ENCODE assay signal across 27 mouse cellular contexts in the genomic region with DNA sequence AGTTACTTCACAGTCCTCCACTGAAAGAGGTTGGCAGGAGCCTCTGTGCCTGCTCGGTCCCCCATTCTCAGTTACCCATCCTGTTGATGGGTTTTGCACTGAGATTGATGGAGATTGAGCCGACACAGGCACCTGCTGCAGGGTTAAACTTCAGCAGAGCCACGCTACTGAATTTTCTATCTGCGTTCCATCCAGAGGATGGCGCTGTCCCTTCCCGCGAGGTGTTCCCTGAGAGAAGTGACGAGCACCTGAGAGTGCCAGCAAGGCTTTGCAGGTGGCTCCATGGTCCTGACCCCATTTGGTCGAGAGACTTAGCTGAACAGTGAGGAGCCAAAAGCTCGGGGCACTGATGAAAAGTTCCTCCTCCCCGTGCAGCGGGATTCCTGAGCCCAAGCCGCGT.
A peak's percentile ranks its signal among the peaks of the same experiment; 100 is the strongest.
DNase-seq lines count a peak whose midpoint lies in the region; ATAC-seq and TF ChIP-seq lines count a peak whose summit lies in the region.
"Had no signal": no experiment of that assay in that cellular context is flagged by ENCODE, and none has a peak within 500 bp of the region (broad histone marks: within the 10 kb centered on the region; RNA-seq: fewer than 3 reads in every experiment).

No protein-coding gene starts in this region.

- 95% methylated on average over 14 of the region's 14 CpGs for WGBS in hindbrain, embryonic 14.5 days

- H3K27ac ChIP-seq in left cerebral cortex, adult 2 months: peak overlapping the region; percentile 69; the same call in 1 of the 2 replicates
- H3K27ac ChIP-seq in hindbrain, embryonic 14.5 days: no peak overlapping the region
- H3K27ac ChIP-seq: forebrain, embryonic 10.5 days; forebrain, embryonic 13.5 days; heart, embryonic 15.5 days; hindbrain, embryonic 10.5 days; hindbrain, embryonic 13.5 days; hindbrain, postnatal 0 days had no signal

- peaks cover 4% of the 10 kb centered on the region; the same call in 1 of the 2 replicates for H3K9me3 ChIP-seq in hindbrain, embryonic 14.5 days (ENCODE audit: control insufficient read depth, low read length)
- H3K9me3 ChIP-seq: heart, embryonic 15.5 days; hindbrain, embryonic 13.5 days had no signal

- peaks cover 25% of the 10 kb centered on the region for H3K36me3 ChIP-seq in hindbrain, embryonic 14.5 days (replicated peaks; ENCODE audit: control insufficient read depth, insufficient read depth)

- H3K4me3 ChIP-seq in left cerebral cortex, adult 2 months: no peak overlapping the region
- no peak overlapping the region for H3K4me3 ChIP-seq in hindbrain, embryonic 14.5 days (replicated peaks; ENCODE audit: low read length)
- H3K4me3 ChIP-seq: forebrain, embryonic 10.5 days; forebrain, embryonic 13.5 days; heart, embryonic 12.5 days; heart, embryonic 15.5 days; hindbrain, embryonic 10.5 days; hindbrain, embryonic 13.5 days had no signal

- H3K27me3 ChIP-seq in hindbrain, embryonic 14.5 days (ENCODE audit: control insufficient read depth, insufficient read depth, low read length): no peaks in the 10 kb centered on the region
- H3K27me3 ChIP-seq: forebrain, embryonic 13.5 days; heart, embryonic 12.5 days; heart, embryonic 15.5 days; hindbrain, embryonic 13.5 days; Patski had no signal

- TF ChIP-seq CTCF in left cerebral cortex, adult 2 months (IDR thresholded peaks at IDR 0.05): no peak

- no peak for DNase-seq in left cerebral cortex, adult 2 months (ENCODE audit: extremely low spot score in 1 of 2, low spot score in 2 of 2)
- no peak for DNase-seq in left cerebral cortex, postnatal 10 days (ENCODE audit: extremely low spot score in 1 of 2, low spot score in 2 of 2)
- DNase-seq in ES-CJ7 (ENCODE audit: low read depth, low spot score) (peak; percentile 50), ZHBTc4 (ENCODE audit: low read depth, low spot score) (peak; percentile 73)
- DNase-seq in urinary bladder, postnatal 10 days (ENCODE audit: low spot score): no peak
- DNase-seq in hindbrain, embryonic 14.5 days (ENCODE audit: low spot score): no peak
- DNase-seq: adrenal gland, adult 8-10 months; adrenal gland, postnatal 25 days; cerebellum, adult 11-12 months; cerebellum, adult 8-10 months; cerebellum, postnatal 10 days; cerebellum, postnatal 36 days; gastrocnemius, postnatal 25 days; heart, adult 18-20 months; heart, postnatal 10 days; heart, postnatal 36 days had no signal

- no peak for ATAC-seq in hindbrain, embryonic 14.5 days (ENCODE audit: low FRiP score)
- ATAC-seq: activated CD4-positive, CD25-positive, alpha-beta regulatory T cell, adult 4 months; forebrain, embryonic 13.5 days; hindbrain, postnatal 0 days; inflammation-experienced regulatory T-cells, adult 6 months; intestine, embryonic 16.5 days; Patski had no signal

- H3K9ac ChIP-seq in hindbrain, embryonic 14.5 days: no peak overlapping the region
- H3K9ac ChIP-seq: forebrain, embryonic 13.5 days; heart, embryonic 12.5 days; heart, embryonic 15.5 days; hindbrain, embryonic 13.5 days had no signal

- intact Hi-C loops in left cerebral cortex, adult 2 months (cut with DNase I): no loop called here
- intact Hi-C loops in left cerebral cortex, postnatal 10 days (cut with DNase I): no loop called here

- no peak overlapping the region for H3K4me2 ChIP-seq in hindbrain, embryonic 14.5 days (replicated peaks)
- H3K4me2 ChIP-seq: forebrain, embryonic 13.5 days; heart, embryonic 12.5 days; heart, embryonic 15.5 days; hindbrain, embryonic 13.5 days had no signal

- no peaks in the 10 kb centered on the region for H3K4me1 ChIP-seq in hindbrain, embryonic 14.5 days (replicated peaks; ENCODE audit: control insufficient read depth, insufficient read depth, low read length)
- H3K4me1 ChIP-seq: forebrain, embryonic 10.5 days; forebrain, embryonic 13.5 days; heart, embryonic 12.5 days; heart, embryonic 15.5 days; hindbrain, embryonic 10.5 days; hindbrain, embryonic 13.5 days had no signal

Comparison
In these comparisons a context has a peak if more than half of its experiments do, and no peak if none do; other contexts are left out.
1. DNase-seq: peak in ES-CJ7 (single experiment) and ZHBTc4 (single experiment); none in left cerebral cortex, adult 2 months (0 of 2), left cerebral cortex, postnatal 10 days (0 of 2), urinary bladder, postnatal 10 days (single experiment) and hindbrain, embryonic 14.5 days (single experiment).